ENCODE assay signal across 16 mouse cellular contexts in the genomic region with DNA sequence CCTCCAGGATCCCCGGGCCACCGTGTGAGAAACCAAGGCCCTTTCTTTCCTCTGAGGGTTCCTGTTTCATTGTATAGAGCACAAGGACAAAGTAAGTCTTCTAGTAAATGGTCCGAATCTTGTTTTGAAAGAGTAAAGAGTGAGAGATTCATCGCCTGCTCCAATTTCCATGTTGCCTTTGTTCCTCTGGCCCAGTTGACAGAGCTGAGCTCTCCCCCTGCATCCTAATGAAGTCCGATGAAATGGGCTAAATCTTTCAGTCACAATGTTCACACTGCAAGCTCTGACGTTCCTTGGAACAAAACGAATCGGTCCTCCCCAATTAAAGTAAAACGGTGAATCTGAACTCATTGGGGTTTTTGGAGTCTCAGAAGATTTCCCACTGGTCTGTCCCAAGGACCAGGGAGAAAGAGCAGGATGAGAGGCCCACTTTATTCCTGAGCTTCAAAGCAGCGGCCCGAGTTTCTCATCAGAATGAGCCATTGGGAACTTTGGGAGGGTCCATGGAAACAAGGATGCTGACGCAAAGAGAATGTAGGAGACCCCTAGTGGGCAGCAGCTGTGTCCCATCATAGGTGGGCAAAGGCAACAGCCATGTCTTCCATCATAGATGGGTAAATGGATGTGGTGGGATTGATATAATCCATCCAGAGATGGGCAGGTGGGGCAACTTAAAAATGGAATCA. TPM values are rescaled to one million over a fixed set of nuclear protein-coding genes. Genes with fewer than 3 reads are reported as not detected.
DNase-seq lines count a peak whose midpoint lies in the region; ATAC-seq and TF ChIP-seq lines count a peak whose summit lies in the region.
"Had no signal": no experiment of that assay in that cellular context is flagged by ENCODE, and none has a peak within 500 bp of the region (broad histone marks: within the 10 kb centered on the region; RNA-seq: fewer than 3 reads in every experiment).

No protein-coding gene starts in this region.

- no peaks in the 10 kb centered on the region for H3K27me3 ChIP-seq in forebrain, embryonic 13.5 days
- no peaks in the 10 kb centered on the region for H3K27me3 ChIP-seq in forebrain, embryonic 10.5 days (ENCODE audit: poor library complexity, severe bottlenecking)
- H3K27me3 ChIP-seq: heart, embryonic 13.5 days; midbrain, embryonic 13.5 days had no signal

- no peak for DNase-seq in forebrain, embryonic 10.5 days (ENCODE audit: extremely low spot score, low spot score)
- no peak for DNase-seq in left cerebral cortex, adult 2 months (ENCODE audit: extremely low spot score in 1 of 2, low spot score in 2 of 2)
- no peak for DNase-seq in left cerebral cortex, postnatal 4 days
- peak; percentile 69 for DNase-seq in layer of hippocampus, adult 9-11 months
- no peak for DNase-seq in embryo, embryonic 10.5 days (ENCODE audit: low spot score)
- DNase-seq: cerebellum, postnatal 36 days; right cerebral cortex, postnatal 4 days had no signal

- peak; percentile 61 for ATAC-seq in forebrain, embryonic 13.5 days
- ATAC-seq: lung, postnatal 0 days; midbrain, embryonic 13.5 days had no signal

- 46% methylated on average over 12 of the region's 12 CpGs for WGBS in forebrain, embryonic 13.5 days
- 77% methylated on average over 12 of the region's 12 CpGs for WGBS in forebrain, embryonic 10.5 days

- TF ChIP-seq POLR2A in cortical plate, adult 2 months (IDR thresholded peaks at IDR 0.05; ENCODE audit: extremely low read depth, insufficient read depth, low read length) = no peak

- intact Hi-C loops in left cerebral cortex, adult 2 months (cut with DNase I) = loop anchor here (5.0 kb wide), 1 partner anchor 36 kb away; the partner anchor contains the start of gene Slc1a2
- intact Hi-C loops in left cerebral cortex, postnatal 4 days (cut with DNase I) = no loop called here

- 0 out of 2 replicates have a peak, but pooled peaks cover 9% of the 10 kb centered on the region for H3K4me1 ChIP-seq in forebrain, embryonic 13.5 days
- peaks cover 5% of the 10 kb centered on the region; the same call in 1 of the 2 replicates for H3K4me1 ChIP-seq in forebrain, embryonic 10.5 days
- H3K4me1 ChIP-seq in cortical plate, adult 2 months (ENCODE audit: control insufficient read depth, insufficient read depth, low read length) = peaks cover 7% of the 10 kb centered on the region
- H3K4me1 ChIP-seq: heart, embryonic 13.5 days; midbrain, embryonic 13.5 days had no signal

- 0 out of 2 replicates have a peak overlapping the region, but pooled peaks have one; percentile 21 for H3K27ac ChIP-seq in forebrain, embryonic 13.5 days
- no peak overlapping the region for H3K27ac ChIP-seq in forebrain, embryonic 10.5 days
- peak overlapping the region; percentile 66 for H3K27ac ChIP-seq in left cerebral cortex, adult 2 months
- peak overlapping the region; percentile 54; the same call in 1 of the 2 replicates for H3K27ac ChIP-seq in cortical plate, adult 2 months (ENCODE audit: insufficient read depth, low read length)
- H3K27ac ChIP-seq: heart, embryonic 13.5 days; midbrain, embryonic 13.5 days had no signal

- no peak overlapping the region for H3K4me2 ChIP-seq in forebrain, embryonic 13.5 days
- H3K4me2 ChIP-seq: heart, embryonic 13.5 days; liver, embryonic 11.5 days; midbrain, embryonic 13.5 days had no signal

- TF ChIP-seq CTCF in left cerebral cortex, adult 2 months (IDR thresholded peaks at IDR 0.05) = no peak
- TF ChIP-seq CTCF in cortical plate, adult 2 months (IDR thresholded peaks at IDR 0.05; ENCODE audit: extremely low read depth, insufficient read depth, low read length) = no peak

- H3K36me3 ChIP-seq in forebrain, embryonic 13.5 days (ENCODE audit: poor library complexity, severe bottlenecking) = no peaks in the 10 kb centered on the region
- H3K36me3 ChIP-seq in forebrain, embryonic 10.5 days (replicated peaks) = no peaks in the 10 kb centered on the region
- H3K36me3 ChIP-seq: G1E; heart, embryonic 13.5 days; midbrain, embryonic 13.5 days had no signal

- H3K4me3 ChIP-seq in forebrain, embryonic 13.5 days = no peak overlapping the region
- H3K4me3 ChIP-seq in forebrain, embryonic 10.5 days = no peak overlapping the region
- H3K4me3 ChIP-seq in left cerebral cortex, adult 2 months = no peak overlapping the region
- no peak overlapping the region for H3K4me3 ChIP-seq in cortical plate, adult 2 months (ENCODE audit: insufficient read depth, low read length)
- H3K4me3 ChIP-seq: heart, embryonic 13.5 days; midbrain, embryonic 13.5 days had no signal

- H3K9me3 ChIP-seq in forebrain, embryonic 13.5 days (replicated peaks) = no peaks in the 10 kb centered on the region
- H3K9me3 ChIP-seq in forebrain, embryonic 10.5 days = no peaks in the 10 kb centered on the region
- H3K9me3 ChIP-seq: G1E; heart, embryonic 13.5 days; midbrain, embryonic 13.5 days had no signal

- no peak overlapping the region for H3K9ac ChIP-seq in forebrain, embryonic 13.5 days
- H3K9ac ChIP-seq: heart, embryonic 13.5 days; midbrain, embryonic 13.5 days had no signal

RNA-seq across cellular contexts. Expression of gene Slc1a2, which starts 37.6 kb away (rescaled TPM):
- polyA plus RNA-seq in forebrain, embryonic 13.5 days (2015; fragmentation: Nextera tagmentation; extraction: Ambion mirVana) = 10.8 and 13.7 TPM in 2 replicates
- polyA plus RNA-seq in forebrain, embryonic 10.5 days (2016; fragmentation: Nextera tagmentation; extraction: Ambion mirVana) = 2.6 and 2.7 TPM in 2 replicates
- 1,000 to 10,000 TPM; 1,660 to 1,742 TPM for total RNA-seq in left cerebral cortex, adult 2 months (2021)
- total RNA-seq in left cerebral cortex, postnatal 4 days (2021) = 100 to 1,000 TPM; 197 to 218 TPM
- polyA plus RNA-seq in cortical plate, adult 2 months (2012; rRNA removed) = 765 and 784 TPM in 2 replicates
- total RNA-seq: neutrophil, adult 5-6 weeks had no signal
- polyA plus RNA-seq: C2C12, G1E had no signal

Comparison
In these comparisons a context has a peak if more than half of its experiments do, and no peak if none do; other contexts are left out.
1. RNA of gene Slc1a2, which starts 37.6 kb away (polyA plus RNA-seq): 765 to 784 TPM in cortical plate, adult 2 months; 10.8 to 13.7 TPM in forebrain, embryonic 13.5 days and 2.6 to 2.7 TPM in forebrain, embryonic 10.5 days; every median in the first group is over 10 times any median in the second.